Mouse (Mus musculus) subcutaneous adipose tissue, adult 2 months (tissue): Measurements from ENCODE around the gene Tlx2. TPM values are rescaled to one million over a fixed set of nuclear protein-coding genes. Genes with fewer than 3 reads are reported as not detected.

Experiments used
- polyA plus RNA-seq: library from polyadenylated mRNA; depleted of rRNA; stranded (reverse); fragments of >200 nt; gene quantifications from 2 replicates; pipeline ENCODE4 v1.2.3, GENCODE M21; 2012; ENCODE audit warnings: low replicate concordance; rRNA removed

Tlx2 gene
- polyA plus RNA-seq = not detected in 2 replicates

DNA sequence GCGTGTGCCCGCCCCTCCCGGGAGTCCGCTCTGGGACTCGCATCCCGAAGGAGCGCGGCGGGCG, at the start of gene Tlx2:
Gene Tlx2 (minus strand): TSS at position 47 of the 64 bp plus-strand sequence.

DNA sequence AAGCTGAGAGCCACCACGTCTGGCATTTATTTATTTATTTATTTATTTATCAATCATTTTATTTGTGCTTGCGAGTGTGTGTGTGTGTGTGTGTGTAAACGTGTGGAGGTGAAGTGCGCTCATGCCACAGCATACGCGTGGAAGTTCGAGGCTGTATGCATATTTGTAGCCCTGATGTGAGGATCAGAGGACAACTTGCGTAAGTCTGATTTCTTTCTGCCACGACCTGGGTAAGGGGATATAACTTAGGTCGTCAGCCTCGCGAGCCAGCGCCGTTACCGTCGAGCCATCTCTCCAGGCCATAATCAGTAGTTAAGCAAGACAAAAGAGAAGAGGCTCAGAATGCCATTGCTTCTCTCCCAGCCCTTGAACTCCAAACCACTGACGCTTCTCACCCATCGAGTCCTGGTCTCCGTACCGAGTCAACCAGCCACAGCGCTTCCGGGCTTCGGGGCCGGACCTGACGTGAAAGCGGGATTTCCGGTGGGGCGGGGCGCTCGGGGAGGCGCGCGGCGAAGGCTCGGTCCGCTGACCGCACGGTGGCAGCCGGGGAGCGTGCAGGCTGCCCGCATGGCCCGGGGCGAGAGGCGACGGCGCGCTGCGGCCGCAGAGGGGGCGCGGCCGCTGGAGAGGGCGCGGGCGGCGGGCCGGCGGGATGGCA, 45.0 kb upstream of the Tlx2 start, which contains the start of gene Mogs:
Gene Mogs (plus strand): TSS at position 486 of the 661 bp plus-strand sequence.

DNA sequence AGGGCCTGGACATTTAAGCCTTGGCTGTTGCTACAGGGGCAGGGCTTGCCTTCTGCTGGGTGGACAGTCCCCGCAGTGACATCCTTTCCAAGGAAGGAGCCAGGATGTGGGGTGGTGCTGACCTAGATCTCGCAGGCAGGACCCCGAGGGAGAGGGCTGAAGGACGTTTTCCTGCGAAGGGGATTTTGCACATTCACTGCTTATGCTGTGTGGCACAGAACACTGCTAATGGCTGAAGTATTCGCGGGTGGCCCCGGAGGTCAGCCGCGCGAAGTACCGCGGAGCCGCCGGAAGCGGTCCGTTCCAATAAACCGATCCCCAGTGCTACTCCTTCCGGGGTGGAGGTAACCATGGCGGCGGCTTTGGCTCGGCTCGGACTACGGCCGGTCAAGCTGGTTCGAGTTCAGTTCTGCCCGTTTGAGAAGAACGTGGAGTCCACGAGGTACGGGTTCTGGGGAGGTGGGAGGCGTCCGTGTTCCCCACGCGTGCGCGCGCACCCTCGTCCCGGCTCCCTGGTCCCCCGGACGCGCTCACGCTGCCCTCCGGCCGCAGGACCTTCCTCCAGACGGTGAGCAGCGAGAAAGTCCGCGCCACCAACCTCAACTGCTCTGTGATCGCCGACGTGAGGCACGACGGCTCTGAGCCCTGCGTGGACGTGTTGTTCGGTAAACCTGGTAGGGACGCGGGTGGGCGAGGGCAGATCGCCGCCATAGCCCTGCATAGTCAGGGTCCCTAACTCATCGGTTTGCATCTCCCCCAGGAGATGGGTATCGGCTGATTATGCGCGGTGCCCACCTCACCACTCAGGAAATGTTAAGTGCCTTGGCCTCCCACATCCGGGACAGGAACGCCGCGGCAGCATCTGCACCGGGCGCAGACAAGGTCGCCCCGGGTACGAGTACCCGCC, 38.9 kb upstream of the Tlx2 start, which contains the start of gene Mrpl53:
Gene Mrpl53 (plus strand): TSS at position 279 of the 907 bp plus-strand sequence.

DNA sequence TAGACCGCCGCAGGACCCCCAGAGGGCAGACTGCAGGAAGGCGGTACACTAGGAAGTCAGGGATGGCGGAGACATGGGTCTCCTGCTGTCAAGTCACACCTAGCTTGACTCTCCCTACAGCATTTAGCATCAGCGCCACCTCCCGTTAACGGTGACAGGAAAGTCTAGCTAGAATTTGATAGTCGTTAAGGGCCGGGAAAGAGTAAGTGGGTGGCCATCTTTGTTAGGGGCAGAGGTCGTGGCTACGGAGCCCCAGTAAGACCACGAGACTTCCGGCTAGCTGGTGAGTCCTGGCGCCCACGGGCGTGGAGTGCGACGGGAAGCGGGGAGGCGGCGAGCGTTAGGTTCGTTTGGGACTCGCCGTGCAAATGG, 31.2 kb upstream of the Tlx2 start, which contains the start of the genes Ccdc142 and Gm42688:
Gene Ccdc142 (plus strand): TSS at position 286 of the 372 bp plus-strand sequence.
Gene Gm42688 (plus strand): TSS at position 302 of the 372 bp plus-strand sequence.

DNA sequence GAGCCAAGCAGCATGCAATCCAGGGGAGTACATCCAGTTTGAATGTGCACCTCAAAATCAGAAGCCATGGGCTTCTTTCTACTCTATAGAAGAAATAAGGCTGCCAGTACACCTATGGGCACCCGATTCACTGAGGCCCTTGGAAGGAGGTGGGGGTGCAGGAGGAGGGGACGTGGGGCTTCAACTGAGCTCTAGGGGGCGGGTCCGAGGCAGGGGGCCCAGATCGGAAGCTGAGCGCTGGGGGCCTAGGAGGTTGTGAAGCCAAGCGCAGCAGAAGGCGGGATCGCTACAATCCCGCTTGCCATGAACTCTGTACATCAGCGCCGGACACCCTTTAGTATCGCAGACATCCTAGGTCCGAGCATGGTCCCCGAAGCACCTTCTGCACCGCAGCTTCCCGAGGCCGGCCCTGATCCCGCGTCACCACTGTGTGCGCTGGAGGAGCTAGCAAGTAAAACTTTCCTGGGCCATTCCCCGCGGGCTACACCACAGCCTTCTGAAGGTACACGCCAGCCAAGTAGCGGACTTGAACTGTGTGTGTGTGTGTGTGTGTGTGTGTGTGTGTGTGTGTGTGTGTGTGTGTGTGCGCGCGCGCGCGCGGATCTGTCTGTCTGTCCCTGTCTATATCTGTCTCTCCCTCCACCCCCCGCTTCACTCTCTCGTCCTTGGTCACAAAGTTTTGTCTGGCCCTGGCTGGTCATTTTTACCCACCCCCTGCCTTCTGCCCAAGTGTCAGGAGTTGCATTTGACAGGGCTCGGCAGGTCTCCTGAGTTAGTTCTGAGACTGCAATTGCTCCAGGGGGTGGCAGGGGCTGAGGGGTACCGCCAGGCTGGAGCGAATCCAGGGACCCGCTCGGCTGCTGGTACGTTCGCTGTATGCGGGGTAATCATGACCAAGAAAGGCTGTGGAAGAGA, 16.3 kb upstream of the Tlx2 start, which contains the start of gene Lbx2:
Gene Lbx2 (plus strand): TSS at position 247 of the 915 bp plus-strand sequence.

DNA sequence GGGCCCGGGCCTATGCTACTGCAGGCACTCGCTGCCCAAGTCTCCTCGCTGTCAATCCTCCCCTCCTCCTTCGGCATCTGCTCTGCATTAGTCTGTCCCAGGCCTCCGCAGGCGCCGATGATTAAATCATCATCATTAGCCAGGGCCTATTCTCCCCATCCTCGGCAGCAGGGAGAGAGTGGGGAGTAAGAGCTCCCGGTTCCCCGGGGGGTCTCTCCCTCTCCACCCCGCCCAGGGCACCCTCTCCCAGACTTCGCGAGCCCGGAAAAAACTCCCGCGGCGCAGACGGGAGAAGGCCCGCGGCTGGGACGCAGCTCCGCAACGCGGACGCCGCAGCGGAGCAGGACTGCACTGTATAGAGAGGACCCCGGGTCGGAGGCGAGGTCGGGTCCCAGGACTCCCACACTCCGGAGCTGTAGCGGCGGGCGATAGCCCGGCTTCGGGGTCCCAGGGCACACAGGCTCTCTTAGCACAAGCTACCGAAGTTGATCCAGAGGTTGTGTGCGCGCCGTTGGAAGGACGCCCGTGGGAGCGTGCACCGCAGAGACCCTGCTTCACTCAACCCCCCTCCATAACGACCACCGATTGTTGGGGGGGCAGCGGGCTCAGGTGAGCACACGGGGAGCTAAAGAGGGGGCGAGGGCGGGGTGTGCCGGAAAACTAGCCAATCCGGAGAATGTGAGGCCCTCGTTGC, 7.7 kb upstream of the Tlx2 start, which contains the start of gene Pcgf1:
Gene Pcgf1 (plus strand): TSS at position 240 of the 694 bp plus-strand sequence.

DNA sequence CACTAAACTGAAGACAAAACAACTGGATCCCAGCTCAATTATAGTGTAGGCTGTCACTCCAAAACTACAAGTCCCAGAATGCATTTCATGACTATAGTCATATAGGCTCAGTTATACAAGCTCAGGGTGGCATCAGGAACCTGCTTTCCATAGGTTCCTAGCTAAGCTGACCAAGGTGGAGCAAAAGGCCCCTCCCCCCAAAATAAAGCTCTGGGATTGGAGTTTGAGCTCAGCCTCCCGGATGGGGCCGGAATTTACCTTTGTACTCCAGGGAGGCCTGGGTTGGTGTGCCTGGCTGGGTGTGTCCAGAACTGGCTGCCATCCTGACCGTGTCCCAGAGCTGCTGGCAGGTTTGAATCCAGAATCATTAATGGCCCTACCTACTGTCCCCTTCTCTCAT, 12.3 kb downstream of the Tlx2 start, which contains the start of gene Dqx1:
Gene Dqx1 (plus strand): TSS at position 55 of the 400 bp plus-strand sequence.

DNA sequence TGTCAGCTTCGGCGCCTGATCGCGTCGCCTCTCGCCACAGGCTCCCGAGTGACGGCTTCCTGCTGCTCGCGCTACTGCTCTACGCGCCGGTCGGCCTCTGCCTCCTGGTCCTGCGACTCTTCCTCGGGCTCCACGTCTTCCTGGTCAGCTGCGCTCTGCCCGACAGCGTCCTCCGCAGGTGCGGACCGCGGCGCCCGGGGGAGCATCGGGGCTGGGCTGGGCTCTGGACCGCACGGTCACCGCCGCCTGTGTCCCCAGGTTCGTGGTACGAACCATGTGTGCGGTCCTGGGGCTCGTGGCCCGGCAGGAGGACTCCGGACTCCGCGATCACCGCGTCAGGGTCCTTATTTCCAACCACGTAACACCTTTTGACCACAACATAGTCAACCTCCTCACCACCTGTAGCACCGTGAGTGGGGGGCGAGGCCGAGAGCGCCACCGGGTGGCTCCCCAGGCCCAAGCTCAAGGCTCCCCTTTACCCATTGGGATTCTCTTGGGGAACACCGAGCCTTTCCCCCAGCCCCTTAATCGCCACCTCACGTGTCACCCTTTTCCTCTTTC, 15.1 kb downstream of the Tlx2 start, which contains the start of gene Htra2:
Gene Htra2 (minus strand): TSS at position 403 of the 561 bp plus-strand sequence.

DNA sequence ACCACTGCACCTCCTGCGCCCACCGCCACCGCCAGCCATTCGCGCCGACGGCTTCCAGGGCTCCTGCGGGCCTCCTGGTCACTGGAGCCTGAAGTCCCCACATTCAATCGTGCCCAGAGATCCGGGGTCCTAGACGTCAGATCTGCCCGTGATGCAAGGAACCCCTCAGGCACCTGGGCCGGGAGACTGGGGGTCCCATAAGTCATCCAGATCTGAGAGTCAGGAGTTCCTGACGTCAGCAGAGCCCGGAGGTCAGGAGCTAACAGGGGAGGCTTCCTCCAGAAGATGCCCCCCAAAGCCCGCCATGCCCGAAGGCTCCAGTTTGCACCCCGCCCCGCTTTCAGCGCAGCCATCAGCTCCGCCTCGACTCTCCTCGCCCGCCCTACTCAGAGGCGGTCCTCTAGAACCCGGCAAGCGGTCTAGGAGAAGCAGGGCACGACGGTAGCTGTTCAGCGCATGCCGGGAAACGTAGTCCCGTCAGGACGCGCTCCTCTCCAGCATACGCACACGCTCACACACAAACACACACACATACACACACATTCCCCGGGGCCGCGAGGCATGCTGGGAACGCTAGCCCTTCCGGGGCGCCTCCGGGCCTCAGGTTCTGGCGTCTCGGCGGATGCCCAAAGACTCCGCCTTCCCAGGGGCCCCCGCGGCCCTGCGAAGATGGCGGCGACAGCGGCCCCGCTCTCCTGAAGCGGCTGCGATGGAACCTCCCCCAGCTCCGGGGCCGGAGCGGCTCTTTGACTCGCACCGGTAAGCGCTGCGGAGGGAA, 15.8 kb downstream of the Tlx2 start, which contains the start of gene Aup1:
Gene Aup1 (plus strand): TSS at position 448 of the 778 bp plus-strand sequence.

DNA sequence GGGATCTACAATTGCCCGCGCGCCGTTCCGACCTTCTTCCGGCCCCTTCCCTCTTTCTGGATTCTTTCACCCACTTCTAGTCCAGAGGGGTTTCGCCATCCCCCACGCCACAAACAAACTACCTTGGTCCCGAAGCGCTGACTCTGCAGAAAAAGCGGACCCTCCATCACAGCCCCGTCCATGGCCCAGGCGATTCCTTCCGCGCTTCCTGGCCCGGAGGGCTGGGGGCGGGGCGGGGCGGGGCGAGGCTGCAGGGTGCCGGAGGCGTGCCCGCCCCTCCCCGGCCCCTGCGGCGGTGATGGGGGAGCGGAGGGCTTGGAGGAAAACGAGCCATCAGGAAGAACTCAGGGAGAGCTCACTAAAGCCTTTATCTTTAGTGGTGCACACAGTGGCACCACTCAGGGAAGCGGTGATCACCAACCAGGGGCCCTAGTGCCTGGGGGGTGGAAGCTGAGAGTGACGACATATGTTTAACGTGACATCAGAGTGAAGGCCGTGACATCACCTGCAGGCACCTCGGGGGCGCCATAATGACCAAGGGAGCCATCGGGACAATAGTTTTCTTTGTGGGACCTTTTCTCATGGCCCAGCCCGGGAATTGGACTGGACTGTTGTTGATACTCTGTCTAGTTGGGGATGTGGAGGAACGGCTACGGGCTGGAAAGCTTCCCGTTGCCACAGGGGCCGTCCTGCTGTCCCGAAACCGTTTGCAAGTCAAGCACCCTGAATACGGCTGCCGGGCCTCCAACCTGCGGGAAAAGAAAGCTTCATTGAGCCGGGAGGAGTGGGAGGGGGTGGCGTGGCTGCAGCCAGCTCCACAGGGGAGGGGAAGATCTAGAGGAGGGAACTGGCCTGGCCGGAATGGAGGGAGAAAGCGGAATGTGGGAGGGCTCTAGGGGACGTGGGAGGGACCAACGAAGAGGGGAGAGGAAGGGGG, 36.6 kb downstream of the Tlx2 start, which contains the start of the genes Dok1 and Loxl3:
Gene Dok1 (minus strand): TSS at position 223 of the 937 bp plus-strand sequence.
Gene Loxl3 (plus strand): TSS at position 925 of the 937 bp plus-strand sequence.

Other genes starting within 250 kb of the Tlx2 start
- gene Sema4f, start 130.5 kb downstream of the Tlx2 start, polyA plus RNA-seq = 0.27 and 0.57 TPM in 2 replicates
- gene M1ap, start 123.4 kb downstream of the Tlx2 start, polyA plus RNA-seq = 0.57 and 0.59 TPM in 2 replicates
- 11.2 and 13.9 TPM in 2 replicates for gene Dok1, start 36.8 kb downstream of the Tlx2 start, polyA plus RNA-seq
- gene Loxl3, start 36.1 kb downstream of the Tlx2 start, polyA plus RNA-seq = 10.1 and 23.6 TPM in 2 replicates
- gene Aup1, start 15.8 kb downstream of the Tlx2 start, polyA plus RNA-seq = 309 and 367 TPM in 2 replicates
- 57.1 and 73.9 TPM in 2 replicates for gene Htra2, start 15.0 kb downstream of the Tlx2 start, polyA plus RNA-seq
- gene Dqx1, start 12.4 kb downstream of the Tlx2 start, polyA plus RNA-seq = 1.7 and 2.6 TPM in 2 replicates
- 21.1 and 28.1 TPM in 2 replicates for gene Pcgf1, start 7.6 kb upstream of the Tlx2 start, polyA plus RNA-seq
- gene Lbx2, start 16.1 kb upstream of the Tlx2 start, polyA plus RNA-seq = 2.4 and 3.2 TPM in 2 replicates
- gene Ccdc142, start 31.3 kb upstream of the Tlx2 start, polyA plus RNA-seq = 4.7 and 10.3 TPM in 2 replicates
- gene Gm42688, start 31.3 kb upstream of the Tlx2 start, polyA plus RNA-seq = 4.1 and 7.8 TPM in 2 replicates
- gene Mrpl53, start 38.7 kb upstream of the Tlx2 start, polyA plus RNA-seq = 76.4 and 94.6 TPM in 2 replicates
- 27.7 and 77.1 TPM in 2 replicates for gene Mogs, start 45.2 kb upstream of the Tlx2 start, polyA plus RNA-seq
- 165 and 170 TPM in 2 replicates for gene Wbp1, start 51.3 kb upstream of the Tlx2 start, polyA plus RNA-seq
- gene Ino80b, start 55.1 kb upstream of the Tlx2 start, polyA plus RNA-seq = 13.5 and 28.2 TPM in 2 replicates
- gene Rtkn, start 65.2 kb upstream of the Tlx2 start, polyA plus RNA-seq = 19.8 and 52.2 TPM in 2 replicates
- gene Wdr54, start 86.1 kb upstream of the Tlx2 start, polyA plus RNA-seq = 1.1 and 6.5 TPM in 2 replicates
- gene 1700003E16Rik, start 86.1 kb upstream of the Tlx2 start, polyA plus RNA-seq = 0.11 and 0.48 TPM in 2 replicates
- 126 and 138 TPM in 2 replicates for gene Dctn1, start 95.6 kb upstream of the Tlx2 start, polyA plus RNA-seq
- 0.05 and 0.11 TPM in 2 replicates for gene Slc4a5, start 149.5 kb upstream of the Tlx2 start, polyA plus RNA-seq